ENCODE assay signal across 15 mouse cellular contexts in the genomic region with DNA sequence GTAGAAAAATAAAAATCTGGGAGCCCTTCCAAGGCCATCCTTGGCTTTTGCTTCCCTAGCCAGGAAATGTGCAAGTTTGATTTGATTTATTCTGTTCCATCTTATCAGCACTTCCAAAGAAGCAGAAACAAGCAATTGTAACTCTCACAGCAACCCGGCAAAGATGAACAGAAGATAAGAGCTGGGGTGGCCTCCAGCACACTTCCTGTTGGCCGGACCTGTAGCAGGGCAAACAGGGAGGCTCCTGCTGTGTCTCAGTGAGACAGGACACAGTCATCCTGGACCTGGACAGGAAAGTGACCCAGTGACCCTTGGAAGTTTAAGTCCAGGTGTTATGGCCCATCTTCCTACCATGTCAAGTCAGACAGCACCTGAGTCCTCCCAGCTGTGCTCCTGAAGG. TPM values are rescaled to one million over a fixed set of nuclear protein-coding genes. Genes with fewer than 3 reads are reported as not detected.
A peak's percentile ranks its signal among the peaks of the same experiment; 100 is the strongest.
DNase-seq lines count a peak whose midpoint lies in the region; ATAC-seq lines count a peak whose summit lies in the region.
"Had no signal": no experiment of that assay in that cellular context is flagged by ENCODE, and none has a peak within 500 bp of the region (broad histone marks: within the 10 kb centered on the region; RNA-seq: fewer than 3 reads in every experiment).

No protein-coding gene starts in this region.

- no peak overlapping the region for H3K4me3 ChIP-seq in kidney, embryonic 16.5 days (ENCODE audit: low read length)
- no peak overlapping the region for H3K4me3 ChIP-seq in intestine, embryonic 16.5 days (ENCODE audit: low read length)
- H3K4me3 ChIP-seq: embryonic facial prominence, embryonic 12.5 days; lung, embryonic 15.5 days; midbrain, embryonic 12.5 days; myocyte had no signal

- H3K36me3 ChIP-seq in kidney, embryonic 16.5 days (ENCODE audit: insufficient read depth, low read length): no peaks in the 10 kb centered on the region
- H3K36me3 ChIP-seq in intestine, embryonic 16.5 days (ENCODE audit: control insufficient read depth, insufficient read depth, low read length): no peaks in the 10 kb centered on the region
- H3K36me3 ChIP-seq: embryonic facial prominence, embryonic 12.5 days; lung, embryonic 15.5 days; midbrain, embryonic 12.5 days had no signal

- WGBS in kidney, embryonic 16.5 days: 17% methylated on average over 2 of the region's 2 CpGs
- 32% methylated on average over 2 of the region's 2 CpGs for WGBS in intestine, embryonic 16.5 days

- H3K4me2 ChIP-seq in kidney, embryonic 16.5 days (replicated peaks; ENCODE audit: low read depth, low read length): no peak overlapping the region
- no peak overlapping the region for H3K4me2 ChIP-seq in intestine, embryonic 16.5 days (ENCODE audit: low read depth, low read length)
- H3K4me2 ChIP-seq: embryonic facial prominence, embryonic 12.5 days; lung, embryonic 15.5 days; midbrain, embryonic 12.5 days had no signal

- H3K27me3 ChIP-seq in kidney, embryonic 16.5 days (ENCODE audit: insufficient read depth, low read length): no peaks in the 10 kb centered on the region
- no peaks in the 10 kb centered on the region for H3K27me3 ChIP-seq in intestine, embryonic 16.5 days (replicated peaks; ENCODE audit: control insufficient read depth, insufficient read depth, low read length)
- H3K27me3 ChIP-seq: embryonic facial prominence, embryonic 12.5 days; lung, embryonic 15.5 days; midbrain, embryonic 12.5 days had no signal

- no peak overlapping the region for H3K9ac ChIP-seq in kidney, embryonic 16.5 days (replicated peaks; ENCODE audit: low read length)
- no peak overlapping the region for H3K9ac ChIP-seq in intestine, embryonic 16.5 days (ENCODE audit: low read depth, low read length)
- H3K9ac ChIP-seq: embryonic facial prominence, embryonic 12.5 days; lung, embryonic 15.5 days; midbrain, embryonic 12.5 days had no signal

- peaks cover 19% of the 10 kb centered on the region for H3K4me1 ChIP-seq in kidney, embryonic 16.5 days (ENCODE audit: insufficient read depth, low read length)
- H3K4me1 ChIP-seq in intestine, embryonic 16.5 days (ENCODE audit: control insufficient read depth, insufficient read depth, low read length): 0 out of 2 replicates have a peak, but pooled peaks cover 2% of the 10 kb centered on the region
- H3K4me1 ChIP-seq: embryonic facial prominence, embryonic 12.5 days; midbrain, embryonic 12.5 days had no signal

- H3K27ac ChIP-seq in kidney, embryonic 16.5 days (ENCODE audit: low read length): no peak overlapping the region
- no peak overlapping the region for H3K27ac ChIP-seq in intestine, embryonic 16.5 days (ENCODE audit: low read length)
- H3K27ac ChIP-seq: embryonic facial prominence, embryonic 12.5 days; midbrain, embryonic 12.5 days; stomach, postnatal 0 days had no signal

- ATAC-seq in kidney, embryonic 16.5 days (ENCODE audit: low FRiP score, low TSS enrichment): no peak
- no peak for ATAC-seq in intestine, embryonic 16.5 days
- no peak for ATAC-seq in cerebellum, adult (ENCODE audit: insufficient number of reproducible peaks, low FRiP score, low TSS enrichment)
- ATAC-seq: hindbrain, embryonic 16.5 days had no signal

- H3K9me3 ChIP-seq in kidney, embryonic 16.5 days (ENCODE audit: low read length): no peaks in the 10 kb centered on the region
- no peaks in the 10 kb centered on the region for H3K9me3 ChIP-seq in intestine, embryonic 16.5 days (ENCODE audit: control insufficient read depth, low read length)
- H3K9me3 ChIP-seq: embryonic facial prominence, embryonic 12.5 days; lung, embryonic 15.5 days; midbrain, embryonic 12.5 days had no signal

- peak; percentile 22 for DNase-seq in kidney, adult 18-20 months
- DNase-seq in adrenal gland, postnatal 14 days: peak; percentile 58
- peak; percentile 56 for DNase-seq in kidney, postnatal 14 days
- peak; percentile 57 for DNase-seq in lung, postnatal 25 days (ENCODE audit: low spot score)
- DNase-seq: heart, postnatal 36 days; thymus, postnatal 25 days had no signal

RNA-seq across cellular contexts. Expression of a gene that starts 58.6 kb away (rescaled TPM):
- polyA plus RNA-seq in kidney, embryonic 16.5 days (2015; fragmentation: Nextera tagmentation; extraction: Ambion mirVana): 113 and 128 TPM in 2 replicates
- 44.5 and 61.0 TPM in 2 replicates for total RNA-seq in adrenal gland, postnatal 14 days (2021)
- 26.0 and 27.2 TPM in 2 replicates for polyA plus RNA-seq in intestine, embryonic 16.5 days (2015; fragmentation: Nextera tagmentation; extraction: Ambion mirVana)
